Mouse (Mus musculus) olfactory bulb, adult 2 months (tissue): ENCODE data around the gene Adarb1. TPM values are rescaled to one million over a fixed set of nuclear protein-coding genes. Genes with fewer than 3 reads are reported as not detected.

Experiments
- H3K27ac ChIP-seq: fragments of 200-500 bp; 2 replicates; pipeline ENCODE4 v1.5.1; 2012; ENCODE audit warnings: low read depth, low read length; ENCODE audit not compliant: insufficient read depth
- H3K4me1 ChIP-seq: fragments of 200-500 bp; 2 replicates; pipeline ENCODE4 v1.6.1; 2012; ENCODE audit warnings: low read length; ENCODE audit not compliant: control insufficient read depth, insufficient read depth
- H3K4me3 ChIP-seq: fragments of 200-500 bp; 2 replicates; pipeline ENCODE4 v1.5.1; 2012; ENCODE audit warnings: mild to moderate bottlenecking, low read depth, low read length, moderate library complexity; ENCODE audit not compliant: insufficient read depth
- CTCF ChIP-seq: fragments of 200-500 bp; IDR thresholded peaks from 2 replicates; pipeline ENCODE4 v1.5.1; 2012; ENCODE audit warnings: low read depth, mild to moderate bottlenecking, low read length, moderate library complexity; ENCODE audit not compliant: insufficient read depth
- POLR2A ChIP-seq: fragments of 200-500 bp; IDR thresholded peaks from 2 replicates; pipeline ENCODE4 v1.6.1; 2012; ENCODE audit warnings: mild to moderate bottlenecking, low read depth, low read length, moderate library complexity; ENCODE audit not compliant: insufficient read depth
- WGBS: fragments of 180-500 bp; shearing (Covaris S2); methylation state at CpG from one replicate; pipeline ENCODE4 v1.1.7; 2018; 5-methylcytosine and 5-hydroxymethylcytosine counted together
- polyA plus RNA-seq: library from polyadenylated mRNA; stranded (reverse); fragments of >200 nt; gene quantifications from 2 replicates; pipeline ENCODE4 v1.2.4, GENCODE M21; 2012; ENCODE audit warnings: low replicate concordance; ENCODE audit not compliant: missing spikeins, insufficient read depth, insufficient read length

Adarb1 gene
- polyA plus RNA-seq, 1 experiment, result not detected

GRCm38 (mm10) chr10:77321611-77322010 lies 96.5 kb downstream of the Adarb1 start:
- Histone ChIP-seq H3K4me3 (no peak overlapping the region), H3K4me1 (peaks cover 19% of the 10 kb centered on the region), H3K27ac (no peak overlapping the region)
- TF ChIP-seq CTCF, result no peak
- no peak for TF ChIP-seq POLR2A
- WGBS, result 70% methylated on average over 8 of the region's 8 CpGs

DNA sequence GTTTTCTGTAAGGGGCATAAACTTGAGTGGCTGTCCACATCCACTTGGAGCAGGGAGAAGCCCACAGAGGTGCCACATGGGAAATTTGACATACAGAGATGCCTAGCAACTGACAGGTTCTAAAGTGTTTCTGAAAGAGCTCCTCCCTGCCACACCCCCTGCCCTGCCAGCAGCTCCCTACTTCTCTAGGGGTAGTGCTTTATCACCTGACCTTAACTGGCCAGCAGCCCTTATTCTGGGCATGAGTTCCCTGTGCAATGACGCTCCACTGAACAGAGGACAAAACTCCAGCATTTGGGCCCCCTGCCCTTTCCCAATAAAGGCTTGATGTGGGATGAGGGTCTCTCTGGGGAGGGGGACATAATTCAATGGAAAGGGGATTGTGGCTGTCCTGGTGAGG lies 97.1 kb downstream of the Adarb1 start:
- H3K4me1 ChIP-seq, result peaks cover 19% of the 10 kb centered on the region
- WGBS, result 79% methylated on average over 1 of the region's 1 CpGs
- TF ChIP-seq POLR2A (no peak), CTCF (no peak)
- no peak overlapping the region for H3K4me3 ChIP-seq
- H3K27ac ChIP-seq, result no peak overlapping the region

GRCm38 (mm10) chr10:77315682-77316081 lies 102.4 kb downstream of the Adarb1 start:
- whole genome bisulfite sequencing, result 42% methylated on average over 2 of the region's 2 CpGs
- TF ChIP-seq POLR2A (no peak), CTCF (no peak)
- no peak overlapping the region for H3K27ac ChIP-seq
- H3K4me3 ChIP-seq, result no peak overlapping the region
- no peaks in the 10 kb centered on the region for H3K4me1 ChIP-seq

DNA sequence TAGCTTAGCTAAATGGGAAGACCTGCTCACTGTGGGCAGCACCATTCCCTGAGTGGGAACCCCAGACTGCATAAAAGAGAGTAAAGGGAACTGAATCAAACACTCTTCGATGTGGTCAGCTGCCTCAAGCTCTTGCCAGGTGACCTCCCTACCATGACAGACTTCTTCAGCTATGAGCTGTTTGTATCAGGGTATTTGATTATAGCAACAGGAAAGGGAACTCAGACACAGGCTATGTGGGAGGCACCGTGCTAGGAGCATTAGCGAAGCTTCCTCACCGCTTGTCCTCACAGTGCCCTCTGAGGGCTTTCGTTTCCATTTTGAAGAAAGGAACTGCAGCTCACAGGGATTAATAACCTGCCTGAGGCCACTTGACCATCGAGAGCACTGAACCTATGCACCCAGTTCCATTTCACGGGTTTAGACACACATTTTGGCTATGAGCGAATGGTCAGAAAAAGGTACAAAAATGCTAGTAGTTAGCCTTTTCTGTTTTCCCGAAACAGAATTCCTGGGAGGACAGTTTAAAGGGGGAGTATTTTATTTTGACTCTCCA lies 103.3 kb downstream of the Adarb1 start:
- WGBS, result 85% methylated on average over 9 of the region's 9 CpGs
- no peak overlapping the region for H3K27ac ChIP-seq
- H3K4me3 ChIP-seq, result no peak overlapping the region
- H3K4me1 ChIP-seq, result no peaks in the 10 kb centered on the region
- TF ChIP-seq POLR2A, result no peak

- 44% methylated on average over 10 of the region's 10 CpGs for WGBS
- TF ChIP-seq CTCF, result no peak
- no peak for TF ChIP-seq POLR2A
- Histone ChIP-seq H3K4me1 (peaks cover 2% of the 10 kb centered on the region; the same call in 1 of the 2 replicates), H3K4me3 (no peak overlapping the region), H3K27ac (no peak overlapping the region)
These were observed 109.1 kb downstream of the Adarb1 start for GRCm38 (mm10) chr10:77308978-77309377.

DNA sequence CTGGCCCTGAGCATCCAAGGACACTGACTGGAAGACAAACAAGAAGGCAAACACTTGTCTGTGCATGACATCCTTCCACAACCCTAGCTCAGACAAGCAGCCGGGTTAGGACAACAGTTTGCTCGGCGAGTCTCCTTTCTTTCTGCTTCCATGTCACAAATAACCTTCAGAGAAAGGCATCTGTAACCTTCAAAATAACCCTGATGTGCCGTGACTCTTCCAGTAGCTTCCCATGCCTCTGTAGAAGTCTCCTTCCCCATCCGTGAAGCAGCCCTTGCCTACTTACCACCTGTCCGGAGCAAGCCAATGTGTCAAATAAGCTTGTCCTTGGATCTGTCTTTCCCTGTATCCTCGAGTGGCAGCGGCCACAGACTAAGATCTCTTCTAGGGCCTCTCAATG lies 112.3 kb downstream of the Adarb1 start:
- 86% methylated on average over 8 of the region's 8 CpGs for WGBS
- no peak overlapping the region for H3K27ac ChIP-seq
- no peak overlapping the region for H3K4me3 ChIP-seq
- H3K4me1 ChIP-seq, result peaks cover 2% of the 10 kb centered on the region; the same call in 1 of the 2 replicates
- no peak for TF ChIP-seq CTCF
- no peak for TF ChIP-seq POLR2A

DNA sequence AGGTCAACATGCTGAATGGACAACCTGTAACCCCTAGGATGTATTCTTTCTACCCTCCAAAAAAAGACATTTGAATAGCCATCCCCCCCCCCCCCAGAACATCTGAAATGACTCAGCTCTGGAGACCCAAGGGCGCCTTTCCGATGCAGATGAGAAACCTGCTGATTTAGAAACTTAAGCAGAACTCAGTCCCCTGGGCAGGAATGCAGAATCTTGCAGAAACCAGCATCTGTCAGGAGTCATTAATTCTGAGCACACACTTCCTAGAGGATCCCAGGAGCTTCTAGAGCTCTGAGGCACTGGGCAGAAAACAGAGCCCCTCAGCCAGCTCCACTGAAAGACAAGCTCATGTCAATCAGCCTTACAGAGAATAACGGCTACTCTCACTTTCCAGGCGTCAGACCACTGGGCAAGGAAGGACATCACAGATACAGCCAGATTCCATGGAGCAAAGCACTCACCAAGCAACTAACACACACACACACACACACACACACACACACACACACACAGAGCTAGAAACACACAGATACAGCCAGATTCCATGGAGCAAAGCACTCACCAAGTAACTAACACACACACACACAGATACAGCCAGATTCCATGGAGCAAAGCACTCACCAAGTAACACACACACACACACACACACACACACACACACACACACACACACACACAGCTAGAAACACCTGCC lies 113.1 kb downstream of the Adarb1 start:
- Histone ChIP-seq H3K4me3 (no peak overlapping the region), H3K27ac (no peak overlapping the region), H3K4me1 (peaks cover 2% of the 10 kb centered on the region; the same call in 1 of the 2 replicates)
- TF ChIP-seq CTCF (no peak), POLR2A (no peak)
- WGBS, result 46% methylated on average over 4 of the region's 4 CpGs

DNA sequence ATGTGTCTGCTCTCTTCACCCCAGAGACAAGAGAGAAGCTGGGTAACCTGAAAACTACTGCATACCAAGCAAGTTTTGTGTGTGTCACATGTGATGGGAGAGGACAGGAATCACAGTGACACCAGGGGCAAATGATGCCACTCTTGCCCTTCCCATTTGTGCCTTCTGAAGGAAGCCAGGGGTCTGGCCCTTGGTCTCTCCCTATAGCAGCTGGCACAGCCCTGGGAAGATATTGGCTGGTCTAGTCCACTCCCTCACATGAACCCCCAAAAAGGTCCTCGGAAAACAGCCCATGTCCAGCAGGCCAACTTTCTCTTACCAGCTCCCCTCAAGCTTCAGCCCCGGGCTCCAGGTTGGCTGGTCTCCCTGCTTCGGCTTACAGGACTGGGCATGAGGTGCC lies 113.7 kb downstream of the Adarb1 start:
- TF ChIP-seq CTCF (no peak), POLR2A (no peak)
- H3K4me1 ChIP-seq, result peaks cover 8% of the 10 kb centered on the region
- H3K27ac ChIP-seq, result no peak overlapping the region
- WGBS, result 75% methylated on average over 3 of the region's 3 CpGs
- no peak overlapping the region for H3K4me3 ChIP-seq

DNA sequence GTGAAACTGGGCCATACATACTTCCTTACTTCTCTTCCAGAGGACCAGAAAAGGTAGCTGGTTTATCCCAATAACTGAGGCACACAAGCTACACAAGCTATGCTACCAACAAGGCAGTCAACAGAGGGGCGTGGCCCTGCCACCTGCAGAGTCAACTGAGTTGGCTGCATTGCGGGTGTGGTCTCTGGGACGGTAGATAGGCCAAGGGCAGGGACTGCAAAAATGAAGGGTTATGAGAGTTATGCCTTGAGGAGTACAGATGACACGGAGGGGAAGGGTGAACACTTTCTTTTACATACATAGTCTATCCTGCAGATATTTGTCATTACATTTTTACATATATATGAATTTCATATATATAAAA lies 117.2 kb downstream of the Adarb1 start:
- H3K4me1 ChIP-seq, result peaks cover 6% of the 10 kb centered on the region
- 87% methylated on average over 4 of the region's 4 CpGs for WGBS

More for the DNA sequence above, 117.2 kb downstream of the Adarb1 start:
- TF ChIP-seq CTCF (no peak), POLR2A (no peak)
- H3K27ac ChIP-seq, result no peak overlapping the region
- no peak overlapping the region for H3K4me3 ChIP-seq
